In genomic region chr11:42606225-42606624, GRCm38 (mm10) we compare ENCODE assay signal across 10 mouse cellular contexts.
DNase-seq lines count a peak whose midpoint lies in the region; ATAC-seq and TF ChIP-seq lines count a peak whose summit lies in the region.
"Had no signal": no experiment of that assay in that cellular context is flagged by ENCODE, and none has a peak within 500 bp of the region (broad histone marks: within the 10 kb centered on the region; RNA-seq: fewer than 3 reads in every experiment).

No protein-coding gene starts in this region.

- H3K36me3 ChIP-seq in hindbrain, postnatal 0 days (ENCODE audit: insufficient read depth, low read length), result no peaks in the 10 kb centered on the region
- H3K36me3 ChIP-seq in hindbrain, embryonic 12.5 days, result no peaks in the 10 kb centered on the region
- H3K36me3 ChIP-seq: forebrain, embryonic 15.5 days; stomach, embryonic 15.5 days had no signal

- TF ChIP-seq CTCF in hindbrain, postnatal 0 days (IDR thresholded peaks at IDR 0.05; ENCODE audit: low read depth), result no peak

- H3K4me2 ChIP-seq in hindbrain, postnatal 0 days (ENCODE audit: low read depth, low read length), result no peak overlapping the region
- no peak overlapping the region for H3K4me2 ChIP-seq in hindbrain, embryonic 12.5 days (replicated peaks)
- H3K4me2 ChIP-seq: forebrain, embryonic 15.5 days; stomach, embryonic 15.5 days had no signal

- H3K9ac ChIP-seq in hindbrain, postnatal 0 days (replicated peaks; ENCODE audit: low read length), result no peak overlapping the region
- no peak overlapping the region for H3K9ac ChIP-seq in hindbrain, embryonic 12.5 days
- H3K9ac ChIP-seq: forebrain, embryonic 15.5 days; stomach, embryonic 15.5 days had no signal

- H3K27ac ChIP-seq in hindbrain, postnatal 0 days, result no peak overlapping the region
- no peak overlapping the region for H3K27ac ChIP-seq in hindbrain, embryonic 12.5 days
- H3K27ac ChIP-seq: forebrain, embryonic 15.5 days; stomach, embryonic 15.5 days had no signal

- peak; percentile 63 for DNase-seq in hindbrain, postnatal 0 days (ENCODE audit: low spot score)
- DNase-seq in brain, adult 2 months (ENCODE audit: low read depth, low spot score), result peak; percentile 94
- peak; percentile 83 for DNase-seq in cerebellum, adult 9-11 months
- DNase-seq in layer of hippocampus, postnatal 10 days (ENCODE audit: low spot score in 2 of 2), result peak; percentile 31 to 59
- DNase-seq in spleen, adult 18-20 months, result no peak
- DNase-seq in kidney, postnatal 25 days, result no peak
- DNase-seq: liver had no signal

- 34% methylated on average over 1 of the region's 1 CpGs for WGBS in hindbrain, postnatal 0 days
- 86% methylated on average over 1 of the region's 1 CpGs for WGBS in hindbrain, embryonic 12.5 days

- no peaks in the 10 kb centered on the region for H3K27me3 ChIP-seq in hindbrain, postnatal 0 days (ENCODE audit: insufficient read depth, low read length)
- no peaks in the 10 kb centered on the region for H3K27me3 ChIP-seq in hindbrain, embryonic 12.5 days
- H3K27me3 ChIP-seq: forebrain, embryonic 15.5 days; stomach, embryonic 15.5 days had no signal

- no peaks in the 10 kb centered on the region for H3K4me1 ChIP-seq in hindbrain, postnatal 0 days (ENCODE audit: insufficient read depth, low read length)
- H3K4me1 ChIP-seq in hindbrain, embryonic 12.5 days, result no peaks in the 10 kb centered on the region
- H3K4me1 ChIP-seq: forebrain, embryonic 15.5 days; stomach, embryonic 15.5 days had no signal

- no peak overlapping the region for H3K4me3 ChIP-seq in hindbrain, postnatal 0 days (ENCODE audit: low read length)
- H3K4me3 ChIP-seq in hindbrain, embryonic 12.5 days, result no peak overlapping the region
- H3K4me3 ChIP-seq: forebrain, embryonic 15.5 days; stomach, embryonic 15.5 days had no signal

- peak; percentile 66; the same call in 1 of the 2 replicates for ATAC-seq in hindbrain, postnatal 0 days
- no peak for ATAC-seq in hindbrain, embryonic 12.5 days (ENCODE audit: low FRiP score)
- ATAC-seq: forebrain, embryonic 15.5 days had no signal

- no peaks in the 10 kb centered on the region for H3K9me3 ChIP-seq in hindbrain, postnatal 0 days (ENCODE audit: low read length)
- H3K9me3 ChIP-seq in hindbrain, embryonic 12.5 days (replicated peaks), result no peaks in the 10 kb centered on the region
- H3K9me3 ChIP-seq: forebrain, embryonic 15.5 days; stomach, embryonic 15.5 days had no signal

Comparison
In these comparisons a context has a peak if more than half of its experiments do, and no peak if none do; other contexts are left out.
1. DNase-seq: peak in hindbrain, postnatal 0 days (single experiment), brain, adult 2 months (single experiment), cerebellum, adult 9-11 months (single experiment) and layer of hippocampus, postnatal 10 days (2 of 2); none in spleen, adult 18-20 months (0 of 2) and kidney, postnatal 25 days (0 of 2).